ENCODE assay signal across 8 mouse cellular contexts in the genomic region with DNA sequence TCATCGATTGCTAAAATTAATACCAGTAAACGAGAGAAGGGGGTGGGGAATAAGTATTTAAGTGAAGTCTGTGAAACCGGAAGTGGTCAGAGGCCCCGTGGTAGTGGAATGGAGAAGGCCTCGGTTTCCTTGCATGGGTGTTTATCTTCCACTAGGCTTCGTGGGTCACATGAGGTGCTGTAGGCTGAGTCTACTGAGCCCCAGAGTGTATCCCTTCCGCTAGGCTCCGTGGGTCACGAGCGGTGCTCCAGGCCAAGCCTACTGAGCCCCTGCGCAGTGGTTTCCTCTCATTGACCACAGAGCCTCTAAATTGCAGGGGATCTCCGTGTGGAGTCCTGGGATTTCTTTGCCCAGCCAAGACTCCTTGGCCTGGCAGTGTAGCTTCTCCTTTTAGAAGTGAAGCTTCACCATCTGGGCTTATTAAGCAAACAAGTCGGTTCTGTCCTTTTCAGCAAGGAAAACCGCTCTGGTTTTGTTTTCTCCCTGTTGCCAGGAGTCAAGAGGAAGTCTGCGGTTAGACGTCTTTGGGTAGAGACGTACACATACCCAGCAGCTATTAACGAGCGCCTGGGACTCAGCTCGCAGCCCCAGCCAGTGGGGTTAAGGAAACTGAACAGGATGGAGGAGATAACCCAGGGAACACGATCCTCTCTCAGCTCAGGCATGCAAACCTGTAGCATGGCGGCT.
DNase-seq lines count a peak whose midpoint lies in the region; ATAC-seq and TF ChIP-seq lines count a peak whose summit lies in the region.

No protein-coding gene starts in this region.

- no peaks in the 10 kb centered on the region for H3K9me3 ChIP-seq in intestine, embryonic 15.5 days
- no peaks in the 10 kb centered on the region for H3K9me3 ChIP-seq in intestine, postnatal 0 days (ENCODE audit: control insufficient read depth)
- no peaks in the 10 kb centered on the region for H3K9me3 ChIP-seq in lung, embryonic 16.5 days (ENCODE audit: control insufficient read depth, low read length)

- H3K27ac ChIP-seq in intestine, embryonic 15.5 days: no peak overlapping the region; the same call in 1 of the 2 replicates
- no peak overlapping the region for H3K27ac ChIP-seq in intestine, postnatal 0 days (ENCODE audit: low read depth, low read length)
- peak overlapping the region; percentile 40; the same call in 1 of the 2 replicates for H3K27ac ChIP-seq in lung, embryonic 16.5 days (ENCODE audit: low read length)
- H3K27ac ChIP-seq in thymus, adult 2 months (ENCODE audit: control insufficient read depth, insufficient read depth, low read length): peak overlapping the region; percentile 60

- ATAC-seq in intestine, embryonic 15.5 days: peak; percentile 23; the same call in 1 of the 2 replicates
- no peak for ATAC-seq in intestine, postnatal 0 days
- ATAC-seq in common myeloid progenitor, adult 5-6 weeks (replicated peaks; ENCODE audit: low read depth, poor library complexity, severe bottlenecking): peak; percentile 83
- ATAC-seq in lung, embryonic 16.5 days (ENCODE audit: low read depth): 0 out of 2 replicates have a peak, but pooled peaks have one; percentile 12

- TF ChIP-seq CTCF in intestine, postnatal 0 days (IDR thresholded peaks at IDR 0.05; ENCODE audit: low read depth): no peak
- no peak for TF ChIP-seq CTCF in thymus, adult 2 months (IDR thresholded peaks at IDR 0.05; ENCODE audit: borderline replicate concordance, control insufficient read depth, extremely low read depth, insufficient read depth, low read length, poor library complexity)

- WGBS in intestine, embryonic 15.5 days: 67% methylated on average over 22 of the region's 22 CpGs
- 65% methylated on average over 22 of the region's 22 CpGs for WGBS in intestine, postnatal 0 days
- 53% methylated on average over 22 of the region's 22 CpGs for WGBS in lung, embryonic 16.5 days
- WGBS in thymus, adult 2 months: 3% methylated on average over 22 of the region's 22 CpGs

- no peak overlapping the region for H3K9ac ChIP-seq in intestine, embryonic 15.5 days
- no peak overlapping the region for H3K9ac ChIP-seq in intestine, postnatal 0 days (ENCODE audit: low read depth, low read length)
- no peak overlapping the region for H3K9ac ChIP-seq in lung, embryonic 16.5 days (ENCODE audit: low read length)

- H3K4me2 ChIP-seq in intestine, embryonic 15.5 days (replicated peaks): no peak overlapping the region
- H3K4me2 ChIP-seq in intestine, postnatal 0 days (replicated peaks; ENCODE audit: low read depth): no peak overlapping the region
- no peak overlapping the region for H3K4me2 ChIP-seq in lung, embryonic 16.5 days (ENCODE audit: low read depth, low read length)

- H3K27me3 ChIP-seq in intestine, embryonic 15.5 days (replicated peaks): no peaks in the 10 kb centered on the region
- no peaks in the 10 kb centered on the region for H3K27me3 ChIP-seq in intestine, postnatal 0 days (replicated peaks; ENCODE audit: control insufficient read depth, insufficient read depth, low read length)
- H3K27me3 ChIP-seq in lung, embryonic 16.5 days (ENCODE audit: control insufficient read depth, insufficient read depth, low read depth, low read length): peaks cover 11% of the 10 kb centered on the region
- H3K27me3 ChIP-seq in thymus, adult 2 months (ENCODE audit: control insufficient read depth, insufficient read depth, low read length): no peaks in the 10 kb centered on the region

- H3K36me3 ChIP-seq in intestine, embryonic 15.5 days: no peaks in the 10 kb centered on the region
- no peaks in the 10 kb centered on the region for H3K36me3 ChIP-seq in intestine, postnatal 0 days (ENCODE audit: control insufficient read depth, insufficient read depth)
- H3K36me3 ChIP-seq in lung, embryonic 16.5 days (ENCODE audit: control insufficient read depth, insufficient read depth, low read length): no peaks in the 10 kb centered on the region
- H3K36me3 ChIP-seq in thymus, adult 2 months (ENCODE audit: control insufficient read depth, insufficient read depth, low read length): no peaks in the 10 kb centered on the region

- no peak overlapping the region for H3K4me3 ChIP-seq in intestine, embryonic 15.5 days (replicated peaks)
- no peak overlapping the region for H3K4me3 ChIP-seq in intestine, postnatal 0 days (ENCODE audit: low read depth, low read length)
- H3K4me3 ChIP-seq in lung, embryonic 16.5 days (ENCODE audit: low read length): no peak overlapping the region
- peak overlapping the region; percentile 35 for H3K4me3 ChIP-seq in thymus, adult 2 months (ENCODE audit: control insufficient read depth, insufficient read depth, low read length)

- TF ChIP-seq POLR2A in thymus, adult 2 months (IDR thresholded peaks at IDR 0.05; ENCODE audit: control insufficient read depth, extremely low read depth, insufficient read depth, low read length, poor library complexity): no peak

- peak; percentile 62 for DNase-seq in thymus, adult 2 months
- DNase-seq in right cerebral cortex, postnatal 4 days: no peak
- DNase-seq in adrenal gland, postnatal 10 days: no peak
- no peak for DNase-seq in cerebellum, adult 8-10 months

- H3K4me1 ChIP-seq in intestine, embryonic 15.5 days (replicated peaks): peaks cover 2% of the 10 kb centered on the region; the same call in 1 of the 2 replicates
- H3K4me1 ChIP-seq in intestine, postnatal 0 days (replicated peaks; ENCODE audit: control insufficient read depth, insufficient read depth, low read length): no peaks in the 10 kb centered on the region
- H3K4me1 ChIP-seq in lung, embryonic 16.5 days (replicated peaks; ENCODE audit: control insufficient read depth, insufficient read depth, low read length): peaks cover 16% of the 10 kb centered on the region
- H3K4me1 ChIP-seq in thymus, adult 2 months (replicated peaks; ENCODE audit: control insufficient read depth, insufficient read depth, low read length): peaks cover 50% of the 10 kb centered on the region

Comparison
In these comparisons a context has a peak if more than half of its experiments do, and no peak if none do; other contexts are left out.
1. H3K27ac ChIP-seq: peak in lung, embryonic 16.5 days (single experiment) and thymus, adult 2 months (single experiment); none in intestine, embryonic 15.5 days (single experiment) and intestine, postnatal 0 days (single experiment).